11 mouse cellular contexts compared by ENCODE assay signal in the genomic region with DNA sequence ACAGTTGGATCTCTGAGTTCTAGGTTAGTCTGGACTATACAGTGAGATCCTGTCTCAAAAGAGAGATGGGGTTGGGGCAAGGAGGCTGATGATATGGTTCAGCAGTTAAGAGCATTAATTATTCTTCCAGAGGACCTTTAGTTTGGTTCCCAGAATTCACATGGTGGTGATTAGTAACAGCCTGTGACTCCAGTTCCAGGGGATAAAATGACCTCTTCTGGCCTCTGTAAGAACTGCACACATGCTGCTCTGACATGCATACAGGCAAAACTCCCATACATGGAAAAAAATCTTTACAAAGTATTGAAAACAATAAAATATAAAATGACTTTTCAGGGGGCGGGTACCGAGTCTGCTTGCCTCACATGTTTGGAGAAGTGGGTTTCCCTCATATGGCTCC. TPM values are rescaled to one million over a fixed set of nuclear protein-coding genes. Genes with fewer than 3 reads are reported as not detected.
A peak's percentile ranks its signal among the peaks of the same experiment; 100 is the strongest.
DNase-seq lines count a peak whose midpoint lies in the region; ATAC-seq and TF ChIP-seq lines count a peak whose summit lies in the region.
"Had no signal": no experiment of that assay in that cellular context is flagged by ENCODE, and none has a peak within 500 bp of the region (broad histone marks: within the 10 kb centered on the region; RNA-seq: fewer than 3 reads in every experiment).

No protein-coding gene starts in this region.

- no peak overlapping the region for H3K4me3 ChIP-seq in layer of hippocampus, adult 2 months
- H3K4me3 ChIP-seq: megakaryocyte, embryonic 14.5 days; stomach, embryonic 15.5 days had no signal

- peak; percentile 71 for TF ChIP-seq CTCF in layer of hippocampus, adult 2 months (conservative IDR thresholded peaks at IDR 0.05)

- DNase-seq in adrenal gland, postnatal 14 days: peak; percentile 63
- DNase-seq in adrenal gland, postnatal 25 days: no peak
- no peak for DNase-seq in layer of hippocampus, adult 2 months (ENCODE audit: low spot score in 2 of 2)
- no peak for DNase-seq in layer of hippocampus, postnatal 36 days
- DNase-seq in ES-CJ7 (ENCODE audit: low read depth, low spot score): peak; percentile 54
- peak; percentile 62 for DNase-seq in kidney, postnatal 14 days
- no peak for DNase-seq in layer of hippocampus, adult 18-20 months (ENCODE audit: low spot score in 2 of 2)

- no peak for ATAC-seq in frontal cortex, adult (ENCODE audit: low TSS enrichment)

- no peak overlapping the region for H3K27ac ChIP-seq in layer of hippocampus, adult 2 months
- H3K27ac ChIP-seq: stomach, embryonic 15.5 days had no signal

RNA-seq across cellular contexts. Expression of a gene that starts 3.1 kb away (rescaled TPM):
- total RNA-seq in adrenal gland, postnatal 14 days (2021): 36.8 and 45.1 TPM in 2 replicates
- total RNA-seq in adrenal gland, postnatal 25 days (2021): 43.1 and 51.1 TPM in 2 replicates
- total RNA-seq in layer of hippocampus, adult 2 months (2021): 10 to 100 TPM; 61.9 to 70.7 TPM
- total RNA-seq in layer of hippocampus, postnatal 36 days (2021): 10 to 100 TPM; 66.4 to 69.8 TPM
- total RNA-seq in layer of hippocampus, adult 18-20 months (2021): 10 to 100 TPM; 74.7 to 75.3 TPM

RNA-seq across cellular contexts. Expression of a gene that starts 3.3 kb away (rescaled TPM):
- total RNA-seq in adrenal gland, postnatal 14 days (2021): 210 and 236 TPM in 2 replicates
- 182 and 221 TPM in 2 replicates for total RNA-seq in adrenal gland, postnatal 25 days (2021)
- total RNA-seq in layer of hippocampus, adult 2 months (2021): 100 to 1,000 TPM; 316 to 335 TPM
- total RNA-seq in layer of hippocampus, postnatal 36 days (2021): 100 to 1,000 TPM; 291 to 298 TPM
- 100 to 1,000 TPM; 347 to 383 TPM for total RNA-seq in layer of hippocampus, adult 18-20 months (2021)

RNA-seq across cellular contexts. Expression of a gene that starts 19.3 kb away (rescaled TPM):
- 0.98 and 1.1 TPM in 2 replicates for total RNA-seq in adrenal gland, postnatal 14 days (2021)
- total RNA-seq in adrenal gland, postnatal 25 days (2021): not detected in 2 replicates
- total RNA-seq in layer of hippocampus, adult 2 months (2021): not detected
- total RNA-seq in layer of hippocampus, postnatal 36 days (2021): not detected
- not detected for total RNA-seq in layer of hippocampus, adult 18-20 months (2021)
- total RNA-seq: heart, postnatal 36 days had no signal

RNA-seq across cellular contexts. Expression of a gene that starts 25.8 kb away (rescaled TPM):
- not detected in 2 replicates for total RNA-seq in adrenal gland, postnatal 14 days (2021)
- total RNA-seq in adrenal gland, postnatal 25 days (2021): not detected in 2 replicates
- total RNA-seq in layer of hippocampus, adult 2 months (2021): under 1 TPM; 0.20 to 0.37 TPM
- not detected for total RNA-seq in layer of hippocampus, postnatal 36 days (2021)
- under 1 TPM; 0.30 TPM for total RNA-seq in layer of hippocampus, adult 18-20 months (2021)

RNA-seq across cellular contexts. Expression of a gene that starts 29.6 kb away (rescaled TPM):
- 8.8 and 11.2 TPM in 2 replicates for total RNA-seq in adrenal gland, postnatal 14 days (2021)
- total RNA-seq in adrenal gland, postnatal 25 days (2021): 7.2 and 10.9 TPM in 2 replicates
- 10 to 100 TPM; 31.5 to 33.9 TPM for total RNA-seq in layer of hippocampus, adult 2 months (2021)
- total RNA-seq in layer of hippocampus, postnatal 36 days (2021): 10 to 100 TPM; 34.8 to 38.3 TPM
- 10 to 100 TPM; 36.5 to 37.0 TPM for total RNA-seq in layer of hippocampus, adult 18-20 months (2021)

Comparison
In these comparisons a context has a peak if more than half of its experiments do, and no peak if none do; other contexts are left out.
1. DNase-seq: peak in adrenal gland, postnatal 14 days (single experiment), ES-CJ7 (single experiment) and kidney, postnatal 14 days (single experiment); none in adrenal gland, postnatal 25 days (single experiment), layer of hippocampus, adult 2 months (0 of 2), layer of hippocampus, postnatal 36 days (0 of 2) and layer of hippocampus, adult 18-20 months (0 of 2).